Mouse (Mus musculus) ES-Bruce4 (cell line): ENCODE measurements around the gene Rxrg.

Experiments
- CTCF ChIP-seq: IDR thresholded peaks from one replicate; pipeline ENCODE4 v1.8.1; 2011; ENCODE audit warnings: low read depth, low read length
- EP300 ChIP-seq: IDR thresholded peaks from 2 replicates; pipeline ENCODE4 v1.6.1; 2011; ENCODE audit warnings: low read depth, low read length; ENCODE audit not compliant: insufficient read depth

DNA sequence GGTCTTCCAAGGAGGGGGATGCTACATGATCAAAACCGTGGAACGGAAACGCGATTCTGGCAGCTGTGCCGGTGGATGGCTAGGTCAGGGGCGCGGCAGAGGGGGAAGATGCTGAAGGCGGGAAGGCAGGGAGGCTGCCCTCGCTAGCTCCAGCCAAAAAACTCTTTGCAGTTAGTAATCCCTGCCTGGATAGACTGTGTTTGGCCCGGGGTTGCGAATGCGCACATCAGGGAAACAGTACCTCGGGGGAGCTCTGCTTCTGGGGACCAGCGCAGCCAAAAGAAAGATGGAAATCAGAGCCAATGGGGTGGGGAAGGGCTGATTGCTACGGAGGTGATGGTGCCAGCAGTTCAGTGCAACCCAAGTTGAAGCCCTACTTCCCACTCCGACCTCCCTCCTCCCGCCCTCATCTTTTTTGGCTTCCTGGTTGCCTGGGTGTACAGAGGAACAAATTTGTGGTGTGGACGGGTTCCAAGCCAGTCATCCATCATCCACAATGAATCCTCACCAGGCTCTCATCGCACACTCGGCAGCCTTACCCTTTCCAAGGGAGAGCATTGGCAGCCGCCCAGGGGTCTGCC, 62.4 kb downstream of the Rxrg start:
- TF ChIP-seq CTCF (no peak), EP300 (no peak)
